9 mouse cellular contexts compared by ENCODE assay signal in the genomic region with DNA sequence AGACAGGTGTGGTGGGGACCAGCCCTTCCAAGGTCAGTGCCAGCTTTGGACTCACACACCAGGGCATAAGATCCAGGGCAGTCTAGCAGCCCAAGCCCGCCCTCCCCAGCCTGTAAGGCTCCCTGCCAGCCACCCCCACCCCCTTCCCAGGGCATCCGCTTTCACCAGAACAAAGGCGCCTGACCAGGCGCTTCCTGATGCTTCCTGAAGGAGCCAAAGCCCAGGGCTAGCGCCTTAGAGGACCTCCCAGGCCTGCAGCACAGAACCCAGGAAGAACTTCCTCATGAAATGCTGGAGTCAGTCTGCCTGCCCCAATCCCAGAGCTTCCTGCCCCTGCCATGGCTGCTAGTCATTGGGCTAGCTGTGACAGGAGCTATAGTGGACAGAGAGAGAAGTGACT. TPM values are rescaled to one million over a fixed set of nuclear protein-coding genes. Genes with fewer than 3 reads are reported as not detected.
A peak's percentile ranks its signal among the peaks of the same experiment; 100 is the strongest.
DNase-seq lines count a peak whose midpoint lies in the region; ATAC-seq lines count a peak whose summit lies in the region.
"Had no signal": no experiment of that assay in that cellular context is flagged by ENCODE, and none has a peak within 500 bp of the region (broad histone marks: within the 10 kb centered on the region; RNA-seq: fewer than 3 reads in every experiment).

No protein-coding gene starts in this region.

- H3K4me3 ChIP-seq in forebrain, embryonic 14.5 days (ENCODE audit: low read depth, low read length), result no peak overlapping the region
- H3K4me3 ChIP-seq in midbrain, embryonic 16.5 days (ENCODE audit: low read depth, low read length), result no peak overlapping the region
- H3K4me3 ChIP-seq: erythroblast, embryonic 14.5 days had no signal

- no peaks in the 10 kb centered on the region for H3K27me3 ChIP-seq in forebrain, embryonic 14.5 days (replicated peaks; ENCODE audit: control insufficient read depth, insufficient read depth, low read length)
- H3K27me3 ChIP-seq in midbrain, embryonic 16.5 days (ENCODE audit: control insufficient read depth, insufficient read depth, low read depth, low read length), result peaks cover 4% of the 10 kb centered on the region; the same call in 1 of the 2 replicates

- no peaks in the 10 kb centered on the region for H3K9me3 ChIP-seq in forebrain, embryonic 14.5 days (replicated peaks; ENCODE audit: control insufficient read depth, low read length)
- H3K9me3 ChIP-seq in midbrain, embryonic 16.5 days (replicated peaks; ENCODE audit: control insufficient read depth, low read length, poor library complexity, severe bottlenecking), result no peaks in the 10 kb centered on the region

- no peak overlapping the region for H3K4me2 ChIP-seq in forebrain, embryonic 14.5 days (ENCODE audit: low read length)
- no peak overlapping the region for H3K4me2 ChIP-seq in midbrain, embryonic 16.5 days (ENCODE audit: low read length)

- WGBS in forebrain, embryonic 14.5 days, result 23% methylated on average over 5 of the region's 5 CpGs
- 28% methylated on average over 5 of the region's 5 CpGs for WGBS in midbrain, embryonic 16.5 days

- intact Hi-C loops in heart, postnatal 25 days (cut with DNase I), result no loop called here

- ATAC-seq in forebrain, embryonic 14.5 days, result no peak
- no peak for ATAC-seq in midbrain, embryonic 16.5 days

- H3K4me1 ChIP-seq in forebrain, embryonic 14.5 days (ENCODE audit: control insufficient read depth, insufficient read depth, low read length), result peaks cover 14% of the 10 kb centered on the region
- H3K4me1 ChIP-seq in midbrain, embryonic 16.5 days (ENCODE audit: control insufficient read depth, insufficient read depth, low read length), result peaks cover 5% of the 10 kb centered on the region; the same call in 1 of the 2 replicates

- H3K36me3 ChIP-seq in forebrain, embryonic 14.5 days (ENCODE audit: control insufficient read depth, insufficient read depth, low read length), result no peaks in the 10 kb centered on the region
- no peaks in the 10 kb centered on the region for H3K36me3 ChIP-seq in midbrain, embryonic 16.5 days (ENCODE audit: control insufficient read depth, insufficient read depth, low read length)

- peak overlapping the region; percentile 1; the same call in 1 of the 2 replicates for H3K27ac ChIP-seq in forebrain, embryonic 14.5 days (ENCODE audit: low read depth, low read length)
- no peak overlapping the region for H3K27ac ChIP-seq in midbrain, embryonic 16.5 days (ENCODE audit: low read length)

- no peak overlapping the region for H3K9ac ChIP-seq in forebrain, embryonic 14.5 days (ENCODE audit: low read length)
- no peak overlapping the region for H3K9ac ChIP-seq in midbrain, embryonic 16.5 days (ENCODE audit: low read depth, low read length)

- peak; percentile 98 for DNase-seq in heart, adult 11 months
- DNase-seq in heart, postnatal 25 days (ENCODE audit: low spot score), result no peak
- no peak for DNase-seq in forebrain, embryonic 14.5 days (ENCODE audit: low spot score)
- peak; percentile 64 for DNase-seq in kidney, adult 18-20 months
- peak; percentile 82 for DNase-seq in lung, postnatal 10 days
- no peak for DNase-seq in layer of hippocampus, adult 11-12 months (ENCODE audit: low spot score)
- no peak for DNase-seq in embryo, embryonic 10 days (ENCODE audit: low spot score)

RNA-seq across cellular contexts. Expression of a gene that starts 7.0 kb away (rescaled TPM):
- total RNA-seq in heart, postnatal 25 days (2021), result 10 to 100 TPM; 50.3 to 58.2 TPM
- polyA plus RNA-seq in forebrain, embryonic 14.5 days (2014; fragmentation: Nextera tagmentation; extraction: Ambion mirVana), result 2.7 and 3.5 TPM in 2 replicates
- 1.6 and 2.6 TPM in 2 replicates for polyA plus RNA-seq in midbrain, embryonic 16.5 days (2015; fragmentation: Nextera tagmentation; extraction: Ambion mirVana)

RNA-seq across cellular contexts. Expression of a gene that starts 38.5 kb away (rescaled TPM):
- 100 to 1,000 TPM; 471 to 515 TPM for total RNA-seq in heart, postnatal 25 days (2021)
- polyA plus RNA-seq in forebrain, embryonic 14.5 days (2014; fragmentation: Nextera tagmentation; extraction: Ambion mirVana), result 376 and 523 TPM in 2 replicates
- 295 and 298 TPM in 2 replicates for polyA plus RNA-seq in midbrain, embryonic 16.5 days (2015; fragmentation: Nextera tagmentation; extraction: Ambion mirVana)

RNA-seq across cellular contexts. Expression of a gene that starts 47.4 kb away (rescaled TPM):
- 10 to 100 TPM; 73.1 to 83.5 TPM for total RNA-seq in heart, postnatal 25 days (2021)
- 147 and 149 TPM in 2 replicates for polyA plus RNA-seq in forebrain, embryonic 14.5 days (2014; fragmentation: Nextera tagmentation; extraction: Ambion mirVana)
- polyA plus RNA-seq in midbrain, embryonic 16.5 days (2015; fragmentation: Nextera tagmentation; extraction: Ambion mirVana), result 201 and 206 TPM in 2 replicates

RNA-seq across cellular contexts. Expression of a gene that starts 54.6 kb away (rescaled TPM):
- total RNA-seq in heart, postnatal 25 days (2021), result 10 to 100 TPM; 13.0 to 13.8 TPM
- 14.5 and 15.0 TPM in 2 replicates for polyA plus RNA-seq in forebrain, embryonic 14.5 days (2014; fragmentation: Nextera tagmentation; extraction: Ambion mirVana)
- 24.2 and 25.6 TPM in 2 replicates for polyA plus RNA-seq in midbrain, embryonic 16.5 days (2015; fragmentation: Nextera tagmentation; extraction: Ambion mirVana)

Comparison
In these comparisons a context has a peak if more than half of its experiments do, and no peak if none do; other contexts are left out.
1. DNase-seq: peak in heart, adult 11 months (single experiment), kidney, adult 18-20 months (single experiment) and lung, postnatal 10 days (single experiment); none in heart, postnatal 25 days (single experiment), forebrain, embryonic 14.5 days (single experiment), layer of hippocampus, adult 11-12 months (single experiment) and embryo, embryonic 10 days (single experiment).